In the genomic region with DNA sequence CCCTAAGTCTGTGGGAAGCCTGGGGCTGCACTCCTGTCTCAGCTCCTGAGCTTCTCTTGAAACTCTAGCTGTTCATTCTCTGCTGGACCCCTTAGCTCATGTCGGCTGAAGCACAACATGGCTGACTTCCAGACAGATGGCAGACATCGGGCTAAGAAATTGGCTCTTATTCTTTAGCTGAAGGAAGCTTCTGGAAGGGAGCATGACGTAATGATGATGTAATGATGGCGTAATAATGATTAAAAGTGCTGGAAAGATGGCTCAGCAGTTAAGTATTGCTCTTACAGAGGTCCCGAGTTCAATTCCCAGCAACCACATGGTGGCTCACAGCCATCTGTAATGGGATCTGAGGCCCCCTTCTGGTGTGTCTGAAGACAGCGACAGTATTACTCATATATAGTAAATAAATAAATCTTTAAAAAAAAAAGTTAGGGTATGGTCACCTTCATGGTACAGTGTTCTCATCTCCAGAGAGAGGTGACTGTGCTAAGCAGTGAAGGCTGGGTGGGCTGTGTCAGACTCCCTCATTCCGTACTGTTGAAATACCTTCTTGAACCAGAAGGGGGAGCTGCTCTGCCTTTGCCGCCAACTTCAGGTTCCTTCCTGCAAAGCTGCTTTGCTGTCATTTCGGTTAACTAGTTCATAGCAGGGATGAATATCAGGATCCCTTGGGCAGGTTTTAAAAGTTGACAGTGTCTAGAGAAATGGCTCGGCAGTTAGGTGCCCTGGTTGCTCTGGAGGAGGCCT, we compare ENCODE assay signal across 10 mouse cellular contexts. TPM values are rescaled to one million over a fixed set of nuclear protein-coding genes. Genes with fewer than 3 reads are reported as not detected.
DNase-seq lines count a peak whose midpoint lies in the region; ATAC-seq and TF ChIP-seq lines count a peak whose summit lies in the region.
"Had no signal": no experiment of that assay in that cellular context is flagged by ENCODE, and none has a peak within 500 bp of the region (broad histone marks: within the 10 kb centered on the region; RNA-seq: fewer than 3 reads in every experiment).

No protein-coding gene starts in this region.

- H3K9ac ChIP-seq in stomach, postnatal 0 days (ENCODE audit: low read length): no peak overlapping the region; the same call in 1 of the 2 replicates
- H3K9ac ChIP-seq: hindbrain, embryonic 15.5 days; neural tube, embryonic 13.5 days had no signal

- no peak for TF ChIP-seq EP300 in stomach, postnatal 0 days (optimal IDR thresholded peaks at IDR 0.05)

- TF ChIP-seq CTCF in testis, adult 2 months (IDR thresholded peaks at IDR 0.05; ENCODE audit: control insufficient read depth, insufficient read depth, insufficient replicate concordance, low read depth, low read length): peak; percentile 70; the same call in 1 of the 2 replicates
- TF ChIP-seq CTCF in stomach, postnatal 0 days (IDR thresholded peaks at IDR 0.05; ENCODE audit: low read depth): peak; percentile 78

- no peaks in the 10 kb centered on the region for H3K4me1 ChIP-seq in testis, adult 2 months (ENCODE audit: control insufficient read depth, insufficient read depth, low read length)
- H3K4me1 ChIP-seq in stomach, postnatal 0 days (replicated peaks; ENCODE audit: control insufficient read depth, insufficient read depth): no peaks in the 10 kb centered on the region
- H3K4me1 ChIP-seq: hindbrain, embryonic 15.5 days had no signal

- H3K27ac ChIP-seq in testis, adult 2 months (ENCODE audit: control insufficient read depth, insufficient read depth, low read depth, low read length): no peak overlapping the region
- no peak overlapping the region for H3K27ac ChIP-seq in stomach, postnatal 0 days (replicated peaks)
- H3K27ac ChIP-seq: hindbrain, embryonic 15.5 days; neural tube, embryonic 13.5 days had no signal

- H3K27me3 ChIP-seq in testis, adult 2 months (ENCODE audit: control insufficient read depth, insufficient read depth, low read length): no peaks in the 10 kb centered on the region
- no peaks in the 10 kb centered on the region for H3K27me3 ChIP-seq in stomach, postnatal 0 days (ENCODE audit: control insufficient read depth, insufficient read depth, low read length)
- H3K27me3 ChIP-seq: hindbrain, embryonic 15.5 days; neural tube, embryonic 13.5 days had no signal

- H3K4me2 ChIP-seq in stomach, postnatal 0 days (replicated peaks; ENCODE audit: low read depth): no peak overlapping the region
- H3K4me2 ChIP-seq: hindbrain, embryonic 15.5 days; neural tube, embryonic 13.5 days had no signal

- H3K36me3 ChIP-seq in testis, adult 2 months (ENCODE audit: control insufficient read depth, insufficient read depth, low read length): no peaks in the 10 kb centered on the region; the same call in none of the 2 replicates
- H3K36me3 ChIP-seq in stomach, postnatal 0 days (ENCODE audit: control insufficient read depth, insufficient read depth, low read length): peaks cover 19% of the 10 kb centered on the region

- 61% methylated on average over 10 of the region's 10 CpGs for whole genome bisulfite sequencing in stomach, postnatal 0 days

- DNase-seq in frontal cortex, postnatal 25 days (ENCODE audit: low spot score in 2 of 2): no peak
- DNase-seq in testis, postnatal 10 days (ENCODE audit: low spot score): no peak
- peak; percentile 63 for DNase-seq in induced T-regulatory cell, adult 2 months (ENCODE audit: low read depth)
- DNase-seq in stomach, postnatal 0 days (ENCODE audit: low spot score): no peak
- no peak for DNase-seq in yolk sac, embryonic 10.5 days (ENCODE audit: low spot score)
- DNase-seq in spleen, adult 12 weeks (ENCODE audit: low spot score): no peak

- no peaks in the 10 kb centered on the region for H3K9me3 ChIP-seq in stomach, postnatal 0 days (ENCODE audit: control insufficient read depth, low read length)
- H3K9me3 ChIP-seq: hindbrain, embryonic 15.5 days; neural tube, embryonic 13.5 days had no signal

- no peak for TF ChIP-seq POLR2A in testis, adult 2 months (IDR thresholded peaks at IDR 0.05; ENCODE audit: control insufficient read depth, low read depth, low read length)

- H3K4me3 ChIP-seq in testis, adult 2 months (ENCODE audit: control insufficient read depth, low read depth, low read length): no peak overlapping the region
- H3K4me3 ChIP-seq in stomach, postnatal 0 days (ENCODE audit: low read depth, low read length): no peak overlapping the region
- H3K4me3 ChIP-seq: hindbrain, embryonic 15.5 days; neural tube, embryonic 13.5 days had no signal

- 0 out of 2 replicates have a peak, but pooled peaks have one; percentile 32 for ATAC-seq in frontal cortex, adult (ENCODE audit: low TSS enrichment)
- no peak; the same call in 1 of the 2 replicates for ATAC-seq in stomach, postnatal 0 days (ENCODE audit: low FRiP score, low TSS enrichment)

RNA-seq across cellular contexts. Expression of a gene that starts 16.4 kb away (rescaled TPM):
- polyA plus RNA-seq in testis, adult 2 months (2012; rRNA removed): 4.2 and 5.5 TPM in 2 replicates
- 22.2 and 23.5 TPM in 2 replicates for polyA plus RNA-seq in stomach, postnatal 0 days (2015; fragmentation: Nextera tagmentation; extraction: Ambion mirVana)

RNA-seq across cellular contexts. Expression of a gene that starts 23.7 kb away (rescaled TPM):
- polyA plus RNA-seq in testis, adult 2 months (2012; rRNA removed): 41.8 and 43.6 TPM in 2 replicates
- polyA plus RNA-seq in stomach, postnatal 0 days (2015; fragmentation: Nextera tagmentation; extraction: Ambion mirVana): 12.4 and 12.7 TPM in 2 replicates

RNA-seq across cellular contexts. Expression of a gene that starts 36.2 kb away (rescaled TPM):
- polyA plus RNA-seq in testis, adult 2 months (2012; rRNA removed): 17.1 TPM in 2 replicates
- polyA plus RNA-seq in stomach, postnatal 0 days (2015; fragmentation: Nextera tagmentation; extraction: Ambion mirVana): 11.2 and 11.9 TPM in 2 replicates

RNA-seq across cellular contexts. Expression of a gene that starts 38.9 kb away (rescaled TPM):
- 28.6 and 31.2 TPM in 2 replicates for polyA plus RNA-seq in testis, adult 2 months (2012; rRNA removed)
- polyA plus RNA-seq in stomach, postnatal 0 days (2015; fragmentation: Nextera tagmentation; extraction: Ambion mirVana): 33.0 and 34.5 TPM in 2 replicates

RNA-seq across cellular contexts. Expression of a gene that starts 55.1 kb away (rescaled TPM):
- 18.2 and 22.4 TPM in 2 replicates for polyA plus RNA-seq in testis, adult 2 months (2012; rRNA removed)
- polyA plus RNA-seq in stomach, postnatal 0 days (2015; fragmentation: Nextera tagmentation; extraction: Ambion mirVana): 10.1 and 10.6 TPM in 2 replicates
